Mouse (Mus musculus) kidney, embryonic 16.5 days (tissue): ENCODE data around the gene C1ql4. TPM values are rescaled to one million over a fixed set of nuclear protein-coding genes. Genes with fewer than 3 reads are reported as not detected.

Source experiments
- ATAC-seq: fragments of 200-750 bp; cut with Nextera tagmentation; 2 replicates; pipeline ENCODE4 v1.8.0; 2017; ENCODE audit warnings: moderate TSS enrichment; ENCODE audit not compliant: low FRiP score, low TSS enrichment
- H3K27ac ChIP-seq: fragments of 300-500 bp; sonication (generic); 2 replicates; pipeline ENCODE4 v1.5.1; 2014; ENCODE audit warnings: low read length
- H3K27me3 ChIP-seq: fragments of 300-500 bp; sonication (generic); 2 replicates; pipeline ENCODE4 v1.6.1; 2014; ENCODE audit warnings: low read length, control low read depth, mixed read lengths; ENCODE audit not compliant: insufficient read depth
- H3K36me3 ChIP-seq: fragments of 300-500 bp; sonication (generic); 2 replicates; pipeline ENCODE4 v1.6.1; 2014; ENCODE audit warnings: low read length, control low read depth, mixed read lengths; ENCODE audit not compliant: insufficient read depth
- H3K4me1 ChIP-seq: fragments of 300-500 bp; sonication (generic); 2 replicates; pipeline ENCODE4 v1.6.1; 2014; ENCODE audit warnings: low read length, control low read depth, mixed read lengths; ENCODE audit not compliant: insufficient read depth
- H3K4me2 ChIP-seq: fragments of 300-500 bp; sonication (generic); replicated peaks from 2 replicates; pipeline ENCODE4 v1.6.1; 2014; ENCODE audit warnings: low read depth, low read length
- H3K4me3 ChIP-seq: fragments of 300-500 bp; sonication (generic); 2 replicates; pipeline ENCODE4 v1.5.1; 2014; ENCODE audit warnings: mild to moderate bottlenecking, low read length
- H3K9ac ChIP-seq: fragments of 300-500 bp; sonication (generic); replicated peaks from 2 replicates; pipeline ENCODE4 v1.6.1; 2014; ENCODE audit warnings: low read length
- H3K9me3 ChIP-seq: fragments of 300-500 bp; sonication (generic); 2 replicates; pipeline ENCODE4 v1.6.1; 2016; ENCODE audit warnings: low read length, control low read depth
- WGBS: fragments of 180-500 bp; shearing (Covaris S2); extraction: QIAGEN DNeasy Blood & Tissue Kit; methylation state at CpG from one replicate; pipeline ENCODE4 v1.1.7; 2014; 5-methylcytosine and 5-hydroxymethylcytosine counted together
- microRNA-seq: library from miRNA; unstranded; fragments of <30 nt; microRNA quantifications from one replicate; pipeline ENCODE4, GENCODE M21; 2016
- polyA plus RNA-seq: library from polyadenylated mRNA; unstranded; fragments of >200 nt; fragmentation: Nextera tagmentation; extraction: Ambion mirVana; gene quantifications from 2 replicates; pipeline ENCODE4 v1.2.1, GENCODE M21; 2015

C1ql4 gene
- polyA plus RNA-seq, 1 experiment from 2014 or later, result 0.94 TPM

DNA sequence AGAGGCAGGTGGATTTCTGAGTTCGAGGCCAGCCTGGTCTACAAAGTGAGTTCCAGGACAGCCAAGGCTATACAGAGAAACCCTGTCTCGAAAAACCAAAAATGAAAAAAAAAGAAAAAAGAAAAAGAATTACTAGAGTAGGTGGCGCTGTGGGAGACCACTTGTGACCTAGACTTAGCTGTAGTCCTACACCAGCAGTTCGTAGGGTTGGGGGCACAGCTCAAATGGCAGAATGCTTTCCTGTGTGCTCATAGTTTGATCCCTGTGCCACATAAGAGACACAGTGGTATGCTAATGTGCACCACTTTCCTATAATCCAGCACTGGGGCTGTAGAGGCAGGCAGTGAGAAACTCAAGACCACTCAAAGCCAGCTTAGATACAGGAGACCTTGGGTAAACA lies 48.3 kb downstream of the C1ql4 start:
- Histone ChIP-seq H3K4me2 (no peak overlapping the region), H3K4me1 (peaks cover 29% of the 10 kb centered on the region), H3K9me3 (no peaks in the 10 kb centered on the region), H3K9ac (no peak overlapping the region), H3K4me3 (no peak overlapping the region), H3K27me3 (no peaks in the 10 kb centered on the region), H3K36me3 (peaks cover 36% of the 10 kb centered on the region), H3K27ac (no peak overlapping the region)
- ATAC-seq, result no peak
- WGBS, result 79% methylated on average over 4 of the region's 4 CpGs

DNA sequence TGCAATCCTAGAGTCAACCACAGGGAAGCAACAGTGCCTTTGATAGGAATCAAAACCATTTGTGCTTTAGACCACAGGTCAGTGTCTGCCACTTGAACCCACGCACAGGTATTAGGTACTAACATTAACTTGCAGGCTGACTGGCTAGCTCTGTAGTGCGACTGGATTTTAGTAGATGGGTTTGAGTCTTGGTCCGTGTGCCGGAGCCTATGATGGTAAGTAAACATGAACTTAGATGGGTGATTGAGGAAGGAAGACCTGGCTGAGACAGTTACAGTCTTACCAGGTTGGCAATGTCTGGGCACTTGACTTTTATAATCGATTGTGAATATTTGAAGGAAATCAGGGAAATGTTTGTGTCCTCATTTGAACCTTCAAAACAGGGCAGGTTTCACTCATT lies 48.8 kb downstream of the C1ql4 start:
- Histone ChIP-seq H3K4me1 (peaks cover 29% of the 10 kb centered on the region), H3K9ac (no peak overlapping the region), H3K36me3 (peaks cover 36% of the 10 kb centered on the region), H3K4me2 (no peak overlapping the region), H3K27ac (no peak overlapping the region), H3K27me3 (no peaks in the 10 kb centered on the region), H3K9me3 (no peaks in the 10 kb centered on the region), H3K4me3 (no peak overlapping the region)
- 89% methylated on average over 5 of the region's 5 CpGs for WGBS
- no peak for ATAC-seq

DNA sequence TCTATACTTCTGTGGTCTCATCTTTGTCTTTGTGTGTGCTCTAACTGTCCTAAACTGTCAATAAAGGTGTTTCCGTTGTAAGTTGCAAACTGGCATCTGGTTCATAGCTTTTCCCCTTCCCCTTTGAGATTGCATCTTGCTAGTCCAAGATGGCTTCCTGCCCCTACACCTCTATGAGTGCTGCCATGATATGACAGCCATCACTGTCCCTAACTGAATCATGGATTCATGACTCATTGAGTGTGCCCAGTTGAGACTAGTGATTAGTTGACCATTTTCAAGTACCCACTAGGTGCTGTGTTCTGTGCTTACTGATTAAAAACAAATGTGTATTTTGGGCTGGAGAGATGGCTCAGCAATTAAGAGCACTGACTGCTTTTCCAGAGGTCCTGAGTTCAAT lies 49.6 kb downstream of the C1ql4 start:
- Histone ChIP-seq H3K4me3 (no peak overlapping the region), H3K27ac (no peak overlapping the region), H3K9me3 (no peaks in the 10 kb centered on the region), H3K4me1 (peaks cover 33% of the 10 kb centered on the region), H3K36me3 (peaks cover 36% of the 10 kb centered on the region), H3K9ac (no peak overlapping the region), H3K4me2 (no peak overlapping the region), H3K27me3 (no peaks in the 10 kb centered on the region)
- WGBS, result 96% methylated on average over 1 of the region's 1 CpGs
- no peak for ATAC-seq

DNA sequence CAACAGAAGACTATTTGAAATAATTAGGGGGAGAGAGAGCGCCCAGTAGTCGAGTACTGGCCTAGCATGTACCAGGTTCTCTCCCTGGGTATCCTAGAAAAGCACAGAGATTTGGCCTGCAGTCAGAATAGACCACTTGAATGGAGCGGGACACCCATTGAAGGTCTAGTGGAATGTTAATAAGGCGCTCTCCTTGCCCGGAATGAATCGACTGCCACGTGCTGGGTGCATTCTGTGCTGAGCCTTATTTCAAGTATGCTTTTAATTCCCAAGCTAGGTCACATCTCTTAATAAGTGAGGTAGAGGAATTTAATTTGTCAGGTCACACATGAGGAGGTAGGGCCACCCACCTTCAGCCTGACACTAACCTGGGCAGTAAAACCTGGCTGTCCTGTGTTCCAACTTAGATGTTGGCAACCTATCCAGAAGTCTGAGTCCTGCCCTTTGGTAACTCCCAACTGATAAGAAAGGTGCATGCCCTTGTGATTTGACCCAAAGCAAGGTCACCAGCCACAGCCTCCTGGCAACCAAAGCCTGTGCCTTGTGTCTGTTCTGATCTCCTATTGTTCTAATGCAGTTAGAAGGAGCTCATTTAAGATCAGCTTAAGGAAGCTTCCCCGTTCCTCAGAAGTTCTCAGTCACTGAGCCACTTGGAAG lies 51.2 kb downstream of the C1ql4 start:
- Histone ChIP-seq H3K4me1 (peaks cover 40% of the 10 kb centered on the region), H3K27ac (no peak overlapping the region), H3K4me2 (no peak overlapping the region), H3K36me3 (peaks cover 36% of the 10 kb centered on the region), H3K4me3 (no peak overlapping the region), H3K9me3 (no peaks in the 10 kb centered on the region), H3K9ac (no peak overlapping the region), H3K27me3 (no peaks in the 10 kb centered on the region)
- 90% methylated on average over 8 of the region's 8 CpGs for WGBS
- no peak for ATAC-seq

DNA sequence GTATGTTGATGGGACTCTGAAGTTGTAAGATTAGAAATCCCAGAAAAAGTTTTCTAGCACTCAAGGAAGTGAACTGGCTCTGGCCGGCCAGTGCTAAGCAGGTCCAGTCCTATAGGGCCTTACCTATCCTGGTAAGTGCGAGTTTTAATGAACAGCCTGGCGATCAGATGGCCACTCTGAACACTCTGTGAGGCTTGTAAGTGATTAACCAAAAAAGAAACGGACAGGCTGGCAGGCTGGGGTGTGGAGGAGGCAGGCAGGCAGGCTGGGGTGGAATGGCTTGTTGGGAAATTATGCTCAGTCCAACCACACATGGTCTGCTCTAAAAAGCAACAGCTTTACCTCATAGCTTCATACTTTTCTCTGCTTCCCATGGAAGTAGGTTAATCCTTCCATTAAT lies 52.2 kb downstream of the C1ql4 start:
- peaks cover 36% of the 10 kb centered on the region for H3K36me3 ChIP-seq
- H3K27me3 ChIP-seq, result no peaks in the 10 kb centered on the region
- peaks cover 37% of the 10 kb centered on the region for H3K4me1 ChIP-seq
- no peak overlapping the region for H3K4me3 ChIP-seq
- no peak overlapping the region for H3K4me2 ChIP-seq
- peak overlapping the region; percentile 70 for H3K27ac ChIP-seq
- WGBS, result 59% methylated on average over 4 of the region's 4 CpGs
- H3K9me3 ChIP-seq, result no peaks in the 10 kb centered on the region
- no peak overlapping the region for H3K9ac ChIP-seq
- ATAC-seq, result peak; percentile 81

Small RNA genes lying within 50 kb of the gene (microRNA-seq; reads per million reads assigned to microRNA genes)
- 0.79 reads per million for gene Mir6960

Other genes with a start within 250 kb of the C1ql4 start
- 12.4 and 14.1 TPM in 2 replicates for gene Kmt2d, start 216.6 kb downstream of the C1ql4 start, polyA plus RNA-seq
- gene Rhebl1, start 193.3 kb downstream of the C1ql4 start, polyA plus RNA-seq, result 16.7 and 18.3 TPM in 2 replicates
- gene Dhh, start 189.3 kb downstream of the C1ql4 start, polyA plus RNA-seq, result 1.4 and 1.8 TPM in 2 replicates
- gene Lmbr1l, start 169.6 kb downstream of the C1ql4 start, polyA plus RNA-seq, result 17.6 and 18.9 TPM in 2 replicates
- 1,826 and 1,900 TPM in 2 replicates for gene Tuba1b, start 153.3 kb downstream of the C1ql4 start, polyA plus RNA-seq
- not detected in 2 replicates for gene Gm49450, start 134.3 kb downstream of the C1ql4 start, polyA plus RNA-seq
- gene Tuba1a, start 134.1 kb downstream of the C1ql4 start, polyA plus RNA-seq, result 925 and 946 TPM in 2 replicates
- 213 and 219 TPM in 2 replicates for gene Tuba1c, start 57.9 kb downstream of the C1ql4 start, polyA plus RNA-seq
- 3.3 and 5.8 TPM in 2 replicates for gene Prph, start 32.6 kb downstream of the C1ql4 start, polyA plus RNA-seq
- 35.8 and 45.8 TPM in 2 replicates for gene Troap, start 13.2 kb downstream of the C1ql4 start, polyA plus RNA-seq
- 8.0 and 10.0 TPM in 2 replicates for gene Dnajc22, start 5.4 kb upstream of the C1ql4 start, polyA plus RNA-seq
- 42.1 and 42.9 TPM in 2 replicates for gene Spats2, start 38.1 kb upstream of the C1ql4 start, polyA plus RNA-seq
- 0.56 and 0.77 TPM in 2 replicates for gene Kcnh3, start 137.0 kb upstream of the C1ql4 start, polyA plus RNA-seq
- 177 and 181 TPM in 2 replicates for gene Mcrs1, start 164.1 kb upstream of the C1ql4 start, polyA plus RNA-seq
- 62.2 and 67.5 TPM in 2 replicates for gene Prpf40b, start 207.3 kb upstream of the C1ql4 start, polyA plus RNA-seq
- gene Fam186b, start 208.1 kb upstream of the C1ql4 start, polyA plus RNA-seq, result 0.21 and 0.30 TPM in 2 replicates